Mouse (Mus musculus) spleen, adult 18-20 months (tissue): ENCODE results near the gene Gjb3.

Experiments
- DNase-seq, 2 experiments: peaks; one replicate each; pipeline ENCODE4 v3.0.0; 2022; ENCODE audit warnings: mixed read lengths in 2 of 2

The Gjb3 gene

GRCm38 (mm10) chr4:127334870-127335504 lies 4.3 kb upstream of the Gjb3 start:
- no peak for DNase-seq

GRCm38 (mm10) chr4:127331171-127331570 lies 527 bp upstream of the Gjb3 start:
- no peak for DNase-seq

GRCm38 (mm10) chr4:127329751-127330150 lies 893 bp downstream of the Gjb3 start:
- DNase-seq = no peak

- no peak for DNase-seq
These were observed 1.6 kb downstream of the Gjb3 start for GRCm38 (mm10) chr4:127329046-127329445.

GRCm38 (mm10) chr4:127328378-127328777 lies 2.3 kb downstream of the Gjb3 start:
- DNase-seq = no peak

GRCm38 (mm10) chr4:127327749-127328148 lies 2.9 kb downstream of the Gjb3 start:
- DNase-seq = no peak

GRCm38 (mm10) chr4:127327258-127327657 lies 3.4 kb downstream of the Gjb3 start:
- DNase-seq = no peak

- no peak for DNase-seq
These were observed 5.4 kb downstream of the Gjb3 start for GRCm38 (mm10) chr4:127325276-127325675.

- peak in 1 of 2 experiments; percentile 64 for DNase-seq
These were observed 5.9 kb downstream of the Gjb3 start for GRCm38 (mm10) chr4:127324759-127325158.

- DNase-seq = no peak
These were observed 6.3 kb downstream of the Gjb3 start for GRCm38 (mm10) chr4:127324296-127324695.

- no peak for DNase-seq
These were observed 7.0 kb downstream of the Gjb3 start for GRCm38 (mm10) chr4:127323651-127324050.

- DNase-seq = peak in 1 of 2 experiments; percentile 55
These were observed 11.0 kb downstream of the Gjb3 start for GRCm38 (mm10) chr4:127319613-127320012.

- no peak for DNase-seq
These were observed 13.5 kb downstream of the Gjb3 start for GRCm38 (mm10) chr4:127317143-127317542.

- DNase-seq = no peak
These were observed 14.9 kb downstream of the Gjb3 start for GRCm38 (mm10) chr4:127315753-127316152.

- no peak for DNase-seq
These were observed 16.1 kb downstream of the Gjb3 start for GRCm38 (mm10) chr4:127314585-127314984.

GRCm38 (mm10) chr4:127313861-127314260 lies 16.8 kb downstream of the Gjb3 start, which contains the start of gene Gja4:
Gja4 (minus strand) TSS chr4:127314039.
- peak; percentile 21 to 45 for DNase-seq

GRCm38 (mm10) chr4:127312349-127312748 lies 18.3 kb downstream of the Gjb3 start:
- DNase-seq = no peak

GRCm38 (mm10) chr4:127311561-127311960 lies 19.1 kb downstream of the Gjb3 start:
- DNase-seq = no peak

GRCm38 (mm10) chr4:127306915-127307314 lies 23.7 kb downstream of the Gjb3 start:
- no peak for DNase-seq

- no peak for DNase-seq
These were observed 26.8 kb downstream of the Gjb3 start for GRCm38 (mm10) chr4:127303796-127304195.

GRCm38 (mm10) chr4:127300503-127300902 lies 30.1 kb downstream of the Gjb3 start:
- DNase-seq = no peak

- no peak for DNase-seq
These were observed 38.0 kb downstream of the Gjb3 start for GRCm38 (mm10) chr4:127292631-127293030.

GRCm38 (mm10) chr4:127289039-127289548 lies 41.5 kb downstream of the Gjb3 start:
- no peak for DNase-seq

GRCm38 (mm10) chr4:127286907-127287306 lies 43.7 kb downstream of the Gjb3 start:
- no peak for DNase-seq

GRCm38 (mm10) chr4:127279241-127279640 lies 51.4 kb downstream of the Gjb3 start:
- DNase-seq = no peak
